Mouse (Mus musculus) liver, embryonic 15.5 days (tissue): ENCODE data around the gene Lrrc29. TPM values are rescaled to one million over a fixed set of nuclear protein-coding genes. Genes with fewer than 3 reads are reported as not detected.
A peak's percentile ranks its signal among the peaks of the same experiment; 100 is the strongest.

Experiments used
- ATAC-seq: fragments of 200-750 bp; cut with Nextera tagmentation; 2 replicates; pipeline ENCODE4 v1.8.0; 2017; ENCODE audit warnings: moderate number of reproducible peaks, mild to moderate bottlenecking, moderate library complexity; ENCODE audit not compliant: insufficient read depth
- H3K27ac ChIP-seq: fragments of 300-500 bp; sonication (generic); replicated peaks from 2 replicates; pipeline ENCODE4 v1.5.1; 2015; ENCODE audit warnings: mild to moderate bottlenecking, inconsistent platforms
- H3K27me3 ChIP-seq: fragments of 300-500 bp; sonication (generic); 2 replicates; pipeline ENCODE4 v1.6.1; 2015; ENCODE audit warnings: mild to moderate bottlenecking, inconsistent platforms
- H3K36me3 ChIP-seq: fragments of 300-500 bp; sonication (generic); replicated peaks from 2 replicates; pipeline ENCODE4 v1.6.1; 2015; ENCODE audit warnings: moderate library complexity, mild to moderate bottlenecking, inconsistent platforms
- H3K4me1 ChIP-seq: fragments of 300-500 bp; sonication (generic); replicated peaks from 2 replicates; pipeline ENCODE4 v1.6.1; 2015; ENCODE audit warnings: inconsistent platforms
- H3K4me2 ChIP-seq: fragments of 300-500 bp; sonication (generic); 2 replicates; pipeline ENCODE4 v1.6.1; 2015; ENCODE audit warnings: moderate library complexity, mild to moderate bottlenecking, inconsistent platforms
- H3K4me3 ChIP-seq: fragments of 300-500 bp; sonication (generic); replicated peaks from 2 replicates; pipeline ENCODE4 v1.5.1; 2015; ENCODE audit warnings: mild to moderate bottlenecking, inconsistent platforms
- H3K9ac ChIP-seq: fragments of 300-500 bp; sonication (generic); 2 replicates; pipeline ENCODE4 v1.6.1; 2015; ENCODE audit warnings: moderate library complexity, mild to moderate bottlenecking, inconsistent platforms
- H3K9me3 ChIP-seq: fragments of 300-500 bp; sonication (generic); replicated peaks from 2 replicates; pipeline ENCODE4 v1.6.1; 2016; ENCODE audit warnings: inconsistent platforms
- WGBS: fragments of 180-500 bp; shearing (Covaris S2); methylation state at CpG from one replicate; pipeline ENCODE4 v1.1.7; 2015; ENCODE audit warnings: mixed read lengths; ENCODE audit not compliant: insufficient replicate concordance; 5-methylcytosine and 5-hydroxymethylcytosine counted together
- polyA plus RNA-seq: library from polyadenylated mRNA; unstranded; fragments of >200 nt; fragmentation: Nextera tagmentation; extraction: Ambion mirVana; gene quantifications from 2 replicates; pipeline ENCODE4 v1.2.1, GENCODE M21; 2015

The Lrrc29 gene
- polyA plus RNA-seq, 1 experiment from 2014 or later, result 10.4 TPM

- H3K36me3 ChIP-seq, result peaks cover 100% of the 10 kb centered on the region
- no peaks in the 10 kb centered on the region for H3K9me3 ChIP-seq
- no peak overlapping the region for H3K4me3 ChIP-seq
- 91% methylated on average over 13 of the region's 13 CpGs for WGBS
- ATAC-seq, result no peak
- H3K9ac ChIP-seq, result no peak overlapping the region
- H3K27me3 ChIP-seq, result no peaks in the 10 kb centered on the region
- peaks cover 55% of the 10 kb centered on the region for H3K4me1 ChIP-seq
- no peak overlapping the region for H3K27ac ChIP-seq
- no peak overlapping the region for H3K4me2 ChIP-seq
These were observed 18.4 kb downstream of the Lrrc29 start for GRCm38 (mm10) chr8:105307670-105308069.

GRCm38 (mm10) chr8:105306146-105306691, 19.9 kb downstream of the Lrrc29 start:
- peaks cover 100% of the 10 kb centered on the region for H3K36me3 ChIP-seq
- WGBS, result 75% methylated on average over 5 of the region's 5 CpGs
- H3K4me3 ChIP-seq, result peak overlapping the region; percentile 43
- no peak for ATAC-seq
- no peaks in the 10 kb centered on the region for H3K27me3 ChIP-seq
- peak overlapping the region; percentile 33; the same call in 1 of the 2 replicates for H3K9ac ChIP-seq
- peak overlapping the region; percentile 98 for H3K27ac ChIP-seq
- peak overlapping the region; percentile 80 for H3K4me2 ChIP-seq
- H3K9me3 ChIP-seq, result no peaks in the 10 kb centered on the region
- peaks cover 54% of the 10 kb centered on the region for H3K4me1 ChIP-seq

DNA sequence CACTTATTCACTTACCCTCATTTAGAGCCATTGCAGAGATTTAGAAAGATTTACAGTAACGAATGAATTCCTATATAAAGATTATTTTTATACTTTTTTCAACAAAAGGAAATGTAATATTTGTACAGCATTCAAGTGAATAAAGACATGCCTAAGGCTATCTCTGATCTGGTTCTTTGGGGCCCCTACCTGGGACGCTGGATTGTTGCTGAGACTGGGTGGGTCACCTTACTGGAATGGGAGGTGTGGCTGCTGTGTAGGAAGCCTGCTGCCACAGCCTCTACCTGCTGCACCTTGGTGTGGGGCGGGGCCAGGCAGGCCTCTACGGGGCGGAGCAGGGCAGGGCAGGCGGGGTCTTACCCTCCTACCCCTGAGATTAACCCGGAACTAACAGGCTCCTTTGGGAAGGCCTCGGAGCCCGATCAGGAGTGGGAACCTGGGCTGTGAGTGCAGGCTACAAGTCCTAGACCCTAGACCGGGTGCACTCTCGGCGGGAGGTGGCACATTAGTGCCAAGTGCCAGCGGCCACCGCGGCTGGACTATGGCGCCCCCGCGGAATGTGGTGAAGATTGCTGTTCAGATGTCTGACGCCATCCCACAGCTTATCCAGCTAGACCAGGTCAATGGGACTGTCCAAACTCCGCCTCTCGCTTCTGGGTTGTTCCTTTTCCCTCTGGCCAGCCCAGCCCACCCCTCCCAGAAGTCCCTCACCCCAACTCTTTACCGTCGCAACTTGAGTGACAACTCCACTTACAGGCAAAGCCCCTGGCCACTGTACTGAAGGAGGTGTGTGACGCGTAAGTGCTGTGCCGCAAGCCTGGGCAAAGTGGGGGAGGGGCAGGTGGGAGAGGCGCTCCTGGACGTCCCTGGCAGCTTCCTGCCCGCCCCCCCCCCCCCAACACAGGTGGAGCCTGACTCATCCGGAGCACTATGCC, 20.6 kb downstream of the Lrrc29 start, which contains the start of gene Elmo3:
Gene Elmo3, plus strand, starts transcription at position 391 of the 935 bp plus-strand sequence.
- Histone ChIP-seq H3K36me3 (peaks cover 100% of the 10 kb centered on the region), H3K27me3 (no peaks in the 10 kb centered on the region), H3K4me3 (peak within 1 kb of the TSS; percentile 43), H3K27ac (peak within 1 kb of the TSS; percentile 98), H3K9ac (peak within 1 kb of the TSS; percentile 33), H3K4me2 (peak within 1 kb of the TSS; percentile 80), H3K9me3 (no peaks in the 10 kb centered on the region), H3K4me1 (peaks cover 60% of the 10 kb centered on the region)
- peak; percentile 70 for ATAC-seq
- 11% methylated on average over 30 of the region's 30 CpGs for WGBS

GRCm38 (mm10) chr8:105304325-105305210, 21.5 kb downstream of the Lrrc29 start:
- peak overlapping the region; percentile 98 for H3K27ac ChIP-seq
- peaks cover 66% of the 10 kb centered on the region for H3K4me1 ChIP-seq
- H3K9ac ChIP-seq, result no peak overlapping the region
- H3K4me3 ChIP-seq, result no peak overlapping the region
- no peak for ATAC-seq
- WGBS, result 68% methylated on average over 9 of the region's 9 CpGs
- H3K27me3 ChIP-seq, result no peaks in the 10 kb centered on the region
- no peaks in the 10 kb centered on the region for H3K9me3 ChIP-seq
- peaks cover 100% of the 10 kb centered on the region for H3K36me3 ChIP-seq
- H3K4me2 ChIP-seq, result peak overlapping the region; percentile 80; the same call in 1 of the 2 replicates

GRCm38 (mm10) chr8:105303874-105304273, 22.2 kb downstream of the Lrrc29 start:
- H3K9ac ChIP-seq, result no peak overlapping the region
- H3K27me3 ChIP-seq, result no peaks in the 10 kb centered on the region
- no peak overlapping the region for H3K4me3 ChIP-seq
- WGBS, result 85% methylated on average over 9 of the region's 9 CpGs
- H3K4me2 ChIP-seq, result peak overlapping the region; percentile 80; the same call in 1 of the 2 replicates
- no peak for ATAC-seq
- peaks cover 71% of the 10 kb centered on the region for H3K4me1 ChIP-seq
- H3K27ac ChIP-seq, result peak overlapping the region; percentile 98
- H3K36me3 ChIP-seq, result peaks cover 98% of the 10 kb centered on the region
- H3K9me3 ChIP-seq, result no peaks in the 10 kb centered on the region

GRCm38 (mm10) chr8:105303396-105303795, 22.7 kb downstream of the Lrrc29 start:
- Histone ChIP-seq H3K4me2 (peak overlapping the region; percentile 80), H3K9me3 (no peaks in the 10 kb centered on the region), H3K9ac (no peak overlapping the region), H3K27ac (peak overlapping the region; percentile 98), H3K4me3 (peak overlapping the region; percentile 77; the same call in 1 of the 2 replicates), H3K27me3 (no peaks in the 10 kb centered on the region), H3K4me1 (peaks cover 76% of the 10 kb centered on the region), H3K36me3 (peaks cover 98% of the 10 kb centered on the region)
- no peak for ATAC-seq
- 65% methylated on average over 8 of the region's 8 CpGs for WGBS

DNA sequence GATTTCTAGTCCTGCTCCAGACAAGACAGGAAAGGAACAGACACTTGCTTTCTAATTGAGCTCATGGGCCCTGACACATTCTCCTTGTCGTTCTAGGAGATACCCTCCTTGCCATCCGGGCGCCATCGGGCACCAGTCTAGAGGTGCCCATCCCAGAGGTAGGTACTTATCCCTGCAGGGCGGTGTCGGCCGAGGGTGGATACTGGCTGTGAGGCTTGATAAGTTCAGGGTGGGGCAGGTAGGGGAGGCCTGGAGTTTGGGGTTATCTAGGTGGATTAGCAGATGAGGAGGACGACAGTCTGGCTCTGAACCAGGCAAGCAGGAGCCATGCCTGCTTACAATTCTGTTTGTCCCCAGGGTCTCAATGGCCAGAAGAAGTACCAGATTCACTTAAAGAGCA, 26.1 kb downstream of the Lrrc29 start:
- peak overlapping the region; percentile 88 for H3K9ac ChIP-seq
- peak overlapping the region; percentile 98 for H3K27ac ChIP-seq
- H3K4me2 ChIP-seq, result peak overlapping the region; percentile 80
- peaks cover 3% of the 10 kb centered on the region; the same call in 1 of the 2 replicates for H3K27me3 ChIP-seq
- no peaks in the 10 kb centered on the region for H3K9me3 ChIP-seq
- WGBS, result 16% methylated on average over 8 of the region's 8 CpGs
- peak; percentile 94 for ATAC-seq
- H3K4me3 ChIP-seq, result peak overlapping the region; percentile 77
- H3K36me3 ChIP-seq, result peaks cover 63% of the 10 kb centered on the region
- H3K4me1 ChIP-seq, result peaks cover 85% of the 10 kb centered on the region

GRCm38 (mm10) chr8:105298351-105299252, 27.5 kb downstream of the Lrrc29 start:
- peaks cover 72% of the 10 kb centered on the region for H3K4me1 ChIP-seq
- peak overlapping the region; percentile 88 for H3K9ac ChIP-seq
- H3K27me3 ChIP-seq, result peaks cover 6% of the 10 kb centered on the region
- H3K36me3 ChIP-seq, result peaks cover 50% of the 10 kb centered on the region
- H3K27ac ChIP-seq, result peak overlapping the region; percentile 98
- peak; percentile 10 for ATAC-seq
- peak overlapping the region; percentile 77 for H3K4me3 ChIP-seq
- H3K4me2 ChIP-seq, result peak overlapping the region; percentile 80
- 18% methylated on average over 18 of the region's 18 CpGs for WGBS
- H3K9me3 ChIP-seq, result no peaks in the 10 kb centered on the region

DNA sequence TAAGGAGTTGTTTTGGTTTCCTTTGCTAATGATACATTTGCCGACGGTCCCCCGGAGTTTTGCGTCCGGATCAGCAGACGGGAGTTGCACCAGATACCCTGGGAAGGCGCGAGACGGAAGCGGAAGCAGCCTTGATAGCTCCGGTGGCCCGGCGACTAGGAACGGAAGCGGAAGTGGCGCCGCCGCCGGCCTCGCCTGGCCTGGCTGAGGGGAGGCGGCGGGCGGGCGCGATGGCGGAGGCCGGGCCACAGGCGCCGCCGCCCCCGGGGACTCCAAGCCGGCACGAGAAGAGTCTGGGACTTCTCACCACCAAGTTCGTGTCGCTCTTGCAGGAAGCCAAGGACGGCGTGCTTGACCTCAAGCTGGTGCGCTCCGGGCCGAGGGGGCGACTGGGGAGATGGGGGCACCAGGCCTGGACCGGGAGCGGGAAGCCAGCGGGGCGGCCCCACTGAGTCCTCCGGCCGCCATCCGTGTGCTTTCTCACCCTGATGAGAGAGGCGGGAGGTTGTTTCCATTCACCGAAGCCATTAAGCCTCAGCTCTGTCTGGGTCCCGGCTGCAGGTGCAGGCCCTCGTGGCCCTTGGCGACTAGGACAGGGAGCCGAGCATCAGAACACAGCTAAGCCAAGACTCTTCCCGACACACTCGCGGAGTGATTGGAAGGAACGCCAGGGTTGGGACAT, 28.4 kb downstream of the Lrrc29 start, which contains the start of gene E2f4:
Gene E2f4, plus strand, starts transcription at position 153 of the 682 bp plus-strand sequence.
- WGBS, result under 1% methylated on average over 58 of the region's 58 CpGs
- Histone ChIP-seq H3K4me3 (peak within 1 kb of the TSS; percentile 77), H3K36me3 (peaks cover 40% of the 10 kb centered on the region), H3K9me3 (no peaks in the 10 kb centered on the region), H3K27ac (peak within 1 kb of the TSS; percentile 98), H3K9ac (peak within 1 kb of the TSS; percentile 88), H3K4me1 (peaks cover 62% of the 10 kb centered on the region), H3K27me3 (peaks cover 6% of the 10 kb centered on the region), H3K4me2 (peak within 1 kb of the TSS; percentile 80)
- ATAC-seq, result peak; percentile 66
